Mouse (Mus musculus) G1E (cell line): Measurements from ENCODE around the gene Usp29. TPM values are rescaled to one million over a fixed set of nuclear protein-coding genes. Genes with fewer than 3 reads are reported as not detected.

Experiments
- ATAC-seq: 2 replicates; pipeline ENCODE4 v1.8.0; 2016; ENCODE audit warnings: mild to moderate bottlenecking; ENCODE audit not compliant: insufficient number of reproducible peaks, poor library complexity, low FRiP score, severe bottlenecking; ENCODE audit errors: extremely low read depth
- DNase-seq: peaks from one replicate; pipeline ENCODE4 v3.0.0; 2012; ENCODE audit warnings: low spot score
- H3K27me3 ChIP-seq: 2 replicates; pipeline ENCODE4 v1.6.1; 2012; ENCODE audit warnings: mild to moderate bottlenecking, low read length, inconsistent platforms; ENCODE audit not compliant: insufficient read depth
- H3K36me3 ChIP-seq: replicated peaks from 2 replicates; pipeline ENCODE3; 2012; ENCODE audit warnings: mild to moderate bottlenecking, inconsistent platforms
- H3K4me1 ChIP-seq: 2 replicates; pipeline ENCODE4 v1.6.1; 2012; ENCODE audit warnings: low read depth, low read length, inconsistent platforms, mixed read lengths; ENCODE audit not compliant: insufficient read depth
- H3K4me3 ChIP-seq: 2 replicates; pipeline ENCODE4 v1.5.1; 2012; ENCODE audit warnings: low read depth, mild to moderate bottlenecking, inconsistent platforms, low read length, moderate library complexity, mixed read lengths
- H3K9me3 ChIP-seq: replicated peaks from 2 replicates; pipeline ENCODE4 v1.6.1; 2012; ENCODE audit warnings: inconsistent platforms
- CTCF ChIP-seq: IDR thresholded peaks from 2 replicates; pipeline ENCODE4 v1.5.1; 2012; ENCODE audit warnings: low read depth, low read length, inconsistent platforms, mixed read lengths
- GATA1 ChIP-seq: IDR thresholded peaks from 2 replicates; pipeline ENCODE4 v1.6.1; 2012; ENCODE audit warnings: borderline replicate concordance, low read length, inconsistent platforms, mixed read lengths
- GATA2 ChIP-seq: IDR thresholded peaks from 2 replicates; pipeline ENCODE4 v1.6.1; 2012; ENCODE audit warnings: low read depth, low read length, inconsistent platforms, borderline replicate concordance
- POLR2AphosphoS5 ChIP-seq: IDR thresholded peaks from 2 replicates; pipeline ENCODE4 v1.6.1; 2012; ENCODE audit warnings: low read depth, low read length, inconsistent platforms; ENCODE audit not compliant: insufficient replicate concordance
- TAL1 ChIP-seq: conservative IDR thresholded peaks from 2 replicates; pipeline ENCODE4 v1.6.1; 2012; ENCODE audit warnings: low read depth, low read length, inconsistent platforms, mixed read lengths
- polyA plus RNA-seq: library from polyadenylated mRNA; stranded (reverse); fragments of >175 nt; gene quantifications from 2 replicates; pipeline ENCODE4 v1.2.3, GENCODE M21; 2012
- total RNA-seq, 2 experiments: library from RNA; stranded (forward) in 1 of 2; stranded (reverse) in 1 of 2; fragments of 200-1000 nt in 1 of 2; fragments of >200 nt in 1 of 2; fragmentation: Nextera tagmentation in 1 of 2; gene quantifications; 2 replicates each; pipeline ENCODE4 v1.2.3; 2014 to 2017

Usp29 gene
- total and polyA plus RNA-seq, 3 experiments, result 0.15 to 6.9 (median 2.2) TPM

DNA sequence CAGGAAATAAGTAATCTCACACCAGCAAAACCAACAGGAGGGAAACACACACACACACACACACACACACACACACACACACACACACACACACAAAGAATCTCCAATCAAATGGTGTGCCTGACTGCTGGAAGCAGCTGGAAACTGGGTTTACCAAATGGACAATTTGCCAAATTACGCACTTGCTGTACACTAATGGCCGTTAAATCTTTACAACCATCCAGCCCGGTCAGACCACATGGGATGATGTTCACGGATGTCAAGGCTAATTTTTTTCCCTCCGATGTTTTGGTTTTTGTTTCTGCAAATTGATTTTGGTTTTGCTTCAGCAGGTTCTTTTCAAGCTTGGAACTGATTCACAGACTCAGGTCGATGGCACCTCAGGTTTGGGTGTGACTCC, 62.9 kb downstream of the Usp29 start:
- TF ChIP-seq TAL1 (no peak), GATA1 (no peak), GATA2 (no peak), CTCF (no peak), POLR2AphosphoS5 (no peak)
- no peak overlapping the region for H3K4me3 ChIP-seq
- H3K27me3 ChIP-seq, result no peaks in the 10 kb centered on the region
- no peaks in the 10 kb centered on the region for H3K36me3 ChIP-seq
- H3K4me1 ChIP-seq, result no peaks in the 10 kb centered on the region
- DNase-seq (no peak), ATAC-seq (no peak)
- no peaks in the 10 kb centered on the region for H3K9me3 ChIP-seq

DNA sequence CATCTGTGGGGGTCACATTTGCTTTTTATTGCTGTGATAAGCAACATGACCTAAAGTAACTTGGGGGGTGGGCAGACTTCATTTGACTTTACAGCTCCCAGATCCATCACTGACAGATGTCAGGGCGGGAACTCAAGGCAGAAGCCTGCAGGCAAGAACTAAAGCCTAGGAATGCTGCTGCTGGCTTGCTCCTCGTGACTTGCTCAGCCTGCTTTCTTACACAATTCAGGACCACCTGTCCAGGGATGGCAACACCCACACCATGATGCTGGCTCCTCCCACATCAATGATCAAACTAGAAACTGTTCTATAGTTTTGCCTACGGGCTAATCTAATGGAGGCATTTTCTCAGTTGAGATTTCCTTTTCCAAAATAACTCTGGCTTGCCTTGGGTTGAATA, 63.4 kb downstream of the Usp29 start:
- DNase-seq (no peak), ATAC-seq (no peak)
- Histone ChIP-seq H3K27me3 (no peaks in the 10 kb centered on the region), H3K9me3 (no peaks in the 10 kb centered on the region), H3K4me3 (no peak overlapping the region), H3K4me1 (no peaks in the 10 kb centered on the region), H3K36me3 (no peaks in the 10 kb centered on the region)
- no peak for TF ChIP-seq GATA2
- TF ChIP-seq TAL1, result no peak
- TF ChIP-seq POLR2AphosphoS5, result no peak
- TF ChIP-seq GATA1, result no peak
- TF ChIP-seq CTCF, result no peak

DNA sequence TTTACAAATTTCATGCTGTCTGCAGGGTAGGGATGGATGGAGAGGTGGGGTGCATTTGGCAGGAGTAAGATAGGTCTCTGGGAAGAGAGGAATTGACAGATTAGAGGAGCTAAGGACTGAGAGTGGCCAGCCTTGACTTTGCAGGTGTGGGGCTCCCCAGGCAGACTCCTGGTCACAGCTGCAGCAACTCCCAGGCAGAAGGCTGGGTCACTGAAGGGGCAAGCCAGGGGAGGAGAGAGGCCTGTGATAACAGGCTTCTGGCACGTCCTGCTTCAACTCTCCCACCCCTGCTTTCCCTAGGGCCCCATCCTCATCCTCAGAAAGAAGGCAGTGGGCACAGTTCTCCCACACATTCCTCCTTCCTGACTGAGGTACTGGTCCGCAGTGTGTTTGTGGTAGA, 67.0 kb downstream of the Usp29 start:
- TF ChIP-seq CTCF, result no peak
- TF ChIP-seq TAL1, result no peak
- TF ChIP-seq POLR2AphosphoS5, result no peak
- TF ChIP-seq GATA1, result no peak
- no peak for TF ChIP-seq GATA2

DNA sequence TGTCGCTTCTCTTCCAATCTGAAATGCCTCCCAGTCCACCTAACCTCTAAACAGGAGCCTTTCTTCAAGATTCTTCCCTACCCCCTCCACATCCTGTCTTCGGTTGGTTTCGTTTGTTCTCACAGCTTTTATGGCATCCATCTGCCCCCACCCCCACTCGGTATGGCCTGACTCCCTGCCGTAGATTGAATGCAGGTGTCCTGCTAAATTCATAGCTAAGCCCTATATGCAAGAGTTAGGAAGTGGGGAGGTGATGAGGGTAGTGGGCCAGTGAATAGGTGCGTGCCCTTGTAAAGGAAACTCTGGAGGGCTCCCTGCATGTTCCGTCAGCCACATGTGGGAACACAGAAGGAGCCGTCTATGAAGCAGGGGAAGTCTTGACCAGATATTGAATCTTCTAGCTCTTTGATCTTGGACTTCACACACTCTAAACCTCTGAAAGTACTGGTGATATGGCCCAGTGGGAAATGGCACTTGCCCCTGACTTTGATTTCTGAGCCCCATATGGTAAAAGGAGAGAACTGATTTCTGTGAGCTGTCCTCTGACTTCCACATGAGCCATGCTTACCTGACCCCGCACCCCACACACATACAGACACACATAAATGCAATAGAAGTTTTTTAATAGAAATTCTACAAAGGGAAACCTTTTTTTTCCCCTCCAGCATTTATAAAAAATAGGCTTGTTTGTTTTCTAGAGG, 68.9 kb downstream of the Usp29 start:
- DNase-seq (no peak), ATAC-seq (no peak)
- no peak for TF ChIP-seq POLR2AphosphoS5
- no peak for TF ChIP-seq CTCF
- no peak for TF ChIP-seq TAL1
- TF ChIP-seq GATA1, result no peak
- no peak for TF ChIP-seq GATA2
- Histone ChIP-seq H3K36me3 (no peaks in the 10 kb centered on the region), H3K4me3 (no peak overlapping the region), H3K27me3 (no peaks in the 10 kb centered on the region), H3K4me1 (no peaks in the 10 kb centered on the region), H3K9me3 (no peaks in the 10 kb centered on the region)

More for the DNA sequence above, 67.0 kb downstream of the Usp29 start:
- Histone ChIP-seq H3K4me1 (no peaks in the 10 kb centered on the region), H3K27me3 (no peaks in the 10 kb centered on the region), H3K36me3 (no peaks in the 10 kb centered on the region), H3K9me3 (no peaks in the 10 kb centered on the region), H3K4me3 (no peak overlapping the region)
- ATAC-seq (no peak), DNase-seq (no peak)

DNA sequence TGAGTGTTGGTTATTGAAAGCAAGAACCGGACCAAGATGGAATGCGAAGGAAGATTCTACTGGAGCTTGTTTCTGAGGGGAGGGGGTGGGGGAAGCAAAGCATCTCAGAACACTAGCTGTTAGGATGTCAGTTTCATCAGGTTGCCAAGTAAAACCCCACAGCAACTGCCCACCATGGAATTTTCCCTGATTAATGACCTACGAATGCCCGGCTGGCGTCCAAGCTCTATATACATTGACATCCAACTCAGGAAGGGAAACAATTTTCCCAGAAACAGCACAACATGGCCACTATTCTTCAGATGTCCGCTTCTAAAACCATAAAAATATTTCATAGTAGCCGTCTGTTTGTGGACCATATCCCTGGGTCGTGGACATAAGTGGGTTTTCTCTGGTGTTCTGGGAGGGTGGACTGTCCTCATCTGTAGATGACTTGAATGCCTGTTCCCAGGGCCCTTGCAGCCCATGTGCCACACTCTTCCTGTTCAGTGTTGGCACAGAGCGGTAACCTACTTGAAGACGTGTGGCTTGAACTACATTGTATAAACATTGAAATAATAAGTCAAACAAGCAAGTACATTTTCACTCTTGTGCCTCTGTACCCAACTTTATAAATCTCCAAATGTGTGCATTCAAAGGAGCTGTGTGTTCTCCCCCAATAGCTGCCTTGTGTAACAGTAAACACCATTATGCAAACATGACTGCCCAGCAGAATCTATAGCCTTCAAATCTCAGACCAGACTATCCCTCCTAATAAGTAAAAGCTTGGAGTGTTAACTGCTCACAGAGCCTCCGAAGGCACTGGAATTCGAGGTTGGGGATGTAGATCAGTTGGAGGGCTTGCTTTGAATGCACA, 70.4 kb downstream of the Usp29 start:
- no peak overlapping the region for H3K4me3 ChIP-seq
- H3K27me3 ChIP-seq, result no peaks in the 10 kb centered on the region
- no peak for ATAC-seq
- no peaks in the 10 kb centered on the region for H3K4me1 ChIP-seq
- H3K9me3 ChIP-seq, result no peaks in the 10 kb centered on the region
- no peaks in the 10 kb centered on the region for H3K36me3 ChIP-seq
- TF ChIP-seq POLR2AphosphoS5 (no peak), TAL1 (no peak), GATA1 (no peak), GATA2 (no peak), CTCF (no peak)
- DNase-seq, result no peak

DNA sequence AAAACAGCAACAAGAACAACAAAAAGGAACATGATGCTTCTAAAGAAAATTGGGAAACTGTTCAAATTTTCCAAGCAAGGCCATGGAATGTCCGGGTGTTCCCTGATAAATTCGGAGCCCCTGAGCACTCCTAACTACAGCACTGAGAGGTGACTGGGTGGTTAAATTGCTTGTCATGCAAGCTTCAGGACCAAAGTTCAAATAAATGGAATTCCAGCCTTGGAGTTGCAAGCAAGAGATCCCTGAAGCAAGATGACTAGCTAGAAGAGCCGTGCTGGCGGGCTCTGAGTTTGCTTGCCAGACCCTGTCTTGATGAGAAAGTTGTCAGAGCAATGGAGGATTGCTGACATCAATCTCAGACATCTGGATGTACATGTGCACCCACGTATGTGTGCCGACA, 71.3 kb downstream of the Usp29 start:
- no peak for DNase-seq
- Histone ChIP-seq H3K4me1 (no peaks in the 10 kb centered on the region), H3K9me3 (no peaks in the 10 kb centered on the region), H3K4me3 (no peak overlapping the region), H3K27me3 (no peaks in the 10 kb centered on the region), H3K36me3 (no peaks in the 10 kb centered on the region)
- no peak for ATAC-seq
- TF ChIP-seq TAL1 (no peak), CTCF (no peak), GATA1 (no peak), POLR2AphosphoS5 (no peak), GATA2 (no peak)
